Mouse (Mus musculus): ENCODE measurements at regions not wholly inside any gene's neighbourhood (a gene's known extent, or its start where the extent isn't known, plus 50 kb on each side); places are given as distances from the start of the nearest gene placed in this dataset.

- TF ChIP-seq CTCF (IDR thresholded peaks at IDR 0.05; ENCODE audit: control insufficient read depth, insufficient read depth, insufficient read length) = no peak
- no peak for TF ChIP-seq MAX (IDR thresholded peaks at IDR 0.05)
Observed at GRCm38 (mm10) chr9:80941424-80941823, 476.1 kb upstream of the Impg1 start.

Measured in C2C12 (cell line).